Mouse (Mus musculus) forelimb bud, embryonic 11.5 days (tissue): ENCODE results near the gene Pxk.

Experiments
- DNase-seq: peaks from one replicate; pipeline ENCODE4 v3.0.0-alpha.2; 2012; ENCODE audit warnings: low read depth, low spot score

Gene Pxk

DNA sequence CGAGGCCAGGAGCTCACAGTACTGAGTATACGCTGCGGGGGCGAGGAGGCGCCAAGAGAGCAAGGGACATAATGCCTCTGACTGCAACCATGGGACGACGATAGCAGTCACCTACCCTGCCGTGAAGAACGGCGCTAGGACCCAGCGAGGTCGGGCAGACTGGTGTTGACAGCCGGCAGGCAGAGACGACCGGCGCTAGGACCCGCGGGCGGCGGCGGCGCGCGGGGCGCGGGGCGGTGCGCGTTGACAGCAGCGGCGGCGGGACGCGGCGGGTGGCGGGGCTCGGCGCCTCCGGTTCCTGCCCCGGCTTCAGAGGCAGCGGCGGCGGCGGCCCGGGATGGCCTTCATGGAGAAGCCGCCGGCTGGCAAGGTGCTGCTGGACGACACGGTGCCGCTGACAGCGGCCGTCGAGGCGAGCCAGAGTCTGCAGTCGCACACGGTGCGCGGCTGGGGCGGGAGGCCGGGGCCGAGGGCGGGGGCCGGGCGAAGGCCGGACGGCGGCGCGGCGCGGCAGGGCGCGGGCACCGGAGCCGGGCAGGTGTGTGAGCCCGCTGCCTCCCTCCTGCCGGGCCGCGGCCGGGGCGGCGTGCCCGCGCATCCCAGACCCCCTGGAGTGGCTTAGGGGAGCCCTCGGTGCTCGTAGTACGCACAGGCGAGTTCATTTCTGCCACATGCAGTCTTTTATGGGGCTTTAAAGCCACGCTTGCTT, at the start of gene Pxk:
Gene Pxk (plus strand): TSS at position 234 of the 709 bp plus-strand sequence.
- peak; percentile 88 for DNase-seq

DNA sequence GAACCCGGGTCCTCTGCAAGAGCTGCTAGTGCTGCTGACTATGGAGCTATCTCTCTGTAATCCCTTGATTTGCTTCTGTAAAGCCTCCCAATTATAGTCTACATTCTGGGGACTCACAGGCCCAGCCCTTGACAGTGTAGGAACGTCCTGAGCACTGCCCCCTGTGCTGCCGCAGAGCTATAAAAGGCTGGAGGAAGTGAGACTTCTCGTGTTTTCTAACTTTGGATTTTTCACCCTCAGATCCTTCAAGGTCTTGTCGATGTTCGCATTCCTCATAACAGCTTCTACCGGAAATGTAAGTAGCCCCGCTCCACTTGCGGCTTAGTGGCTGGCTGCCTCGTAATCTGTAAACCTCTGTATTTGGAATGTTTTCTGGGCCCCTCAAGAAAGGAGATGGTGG, 48.7 kb upstream of the Pxk start:
- DNase-seq = no peak

DNA sequence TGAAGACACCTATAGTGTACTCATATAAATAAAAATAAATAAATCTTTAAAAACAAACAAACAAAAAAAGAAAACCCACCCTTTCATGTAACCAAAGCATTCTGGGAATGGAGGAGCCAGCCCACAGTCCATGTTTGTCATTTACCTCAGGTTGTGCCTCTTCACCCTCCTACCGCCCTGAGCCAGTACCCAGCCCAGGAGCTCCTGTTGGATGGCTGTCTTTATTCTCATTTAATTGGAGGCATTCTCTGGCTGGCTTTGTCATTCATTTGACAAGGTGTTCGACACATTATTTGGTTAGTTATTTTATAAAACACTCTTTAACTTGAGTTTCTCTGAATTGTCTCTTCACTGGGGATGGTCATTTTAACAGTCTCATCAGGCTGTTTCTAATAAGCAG, 46.1 kb upstream of the Pxk start:
- DNase-seq = no peak

DNA sequence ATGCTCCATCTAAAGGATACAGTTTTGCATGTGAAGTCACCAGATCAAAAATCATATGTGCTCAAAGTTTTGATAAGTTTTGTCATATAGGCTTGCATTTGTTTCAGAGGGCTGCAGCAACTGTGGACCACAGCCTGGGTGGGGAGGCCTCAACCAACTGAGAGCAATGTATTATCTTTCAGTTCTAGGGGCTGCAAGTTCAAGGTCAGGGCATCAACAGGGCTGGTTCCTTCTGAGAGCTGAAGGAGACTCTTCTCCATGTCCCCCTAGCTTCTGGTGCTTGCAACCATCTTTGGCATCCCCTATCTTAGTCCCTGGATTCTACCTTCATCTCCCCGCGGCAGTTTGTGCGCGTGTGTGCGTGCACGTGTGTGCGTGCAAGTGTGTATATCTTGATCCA, 45.4 kb upstream of the Pxk start:
- no peak for DNase-seq

DNA sequence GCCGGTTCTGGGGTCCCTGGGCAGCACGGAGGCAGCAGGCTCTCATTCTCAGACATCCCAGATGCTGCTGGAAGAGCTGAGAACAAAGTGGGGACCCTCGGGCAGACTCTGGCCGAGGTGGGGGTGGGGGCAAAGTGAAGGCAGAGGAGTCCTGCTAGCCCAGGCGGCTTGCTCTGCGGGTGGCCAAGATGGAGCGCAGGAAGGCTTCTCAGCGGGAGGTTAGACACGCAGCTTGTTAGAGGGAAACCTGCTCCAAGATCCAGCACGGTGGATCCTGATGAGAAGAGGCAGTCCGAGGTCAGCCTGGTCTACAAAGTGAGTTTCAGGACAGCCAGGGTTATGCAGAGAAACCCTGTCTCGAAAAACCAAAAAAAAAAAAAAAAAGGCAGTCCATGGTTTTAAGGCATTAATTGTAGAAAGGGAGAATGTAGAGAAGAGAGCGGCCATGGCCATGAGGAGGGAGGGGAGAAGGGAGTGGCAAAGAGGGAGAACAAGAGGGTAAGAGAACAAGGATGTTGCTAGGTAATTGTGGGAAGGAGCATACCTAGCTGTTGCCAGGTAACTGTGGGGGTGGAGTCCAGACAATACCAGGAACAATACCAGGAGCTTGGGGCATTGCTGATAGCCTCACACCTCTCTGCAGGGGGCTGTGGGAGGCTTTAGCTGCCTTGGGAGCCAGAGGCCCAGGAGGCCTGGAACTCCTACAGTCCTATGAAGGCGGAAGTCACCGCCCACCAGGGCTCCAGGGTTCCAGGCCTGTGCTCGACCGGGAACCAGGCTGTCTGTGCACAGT, 43.5 kb upstream of the Pxk start:
- DNase-seq = no peak

DNA sequence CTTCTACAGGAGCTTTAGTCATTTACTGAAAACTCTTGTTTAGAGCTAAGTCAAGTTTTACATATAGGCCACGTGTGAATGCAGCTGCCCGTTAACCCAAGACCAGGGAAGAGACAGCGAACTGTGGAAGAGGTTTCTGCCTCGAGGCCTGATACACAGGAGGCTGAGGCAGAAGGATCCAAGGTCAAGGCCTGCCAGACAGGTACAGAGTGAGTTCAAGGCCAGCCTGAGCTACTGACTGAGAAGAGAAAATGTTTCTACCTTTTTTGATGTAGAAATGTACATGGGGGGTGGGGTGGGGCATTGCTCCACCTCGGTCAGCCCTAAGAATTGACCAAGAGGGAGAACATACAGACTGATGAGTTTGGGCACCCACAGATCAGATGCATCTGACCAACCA, 41.9 kb upstream of the Pxk start:
- DNase-seq = no peak

DNA sequence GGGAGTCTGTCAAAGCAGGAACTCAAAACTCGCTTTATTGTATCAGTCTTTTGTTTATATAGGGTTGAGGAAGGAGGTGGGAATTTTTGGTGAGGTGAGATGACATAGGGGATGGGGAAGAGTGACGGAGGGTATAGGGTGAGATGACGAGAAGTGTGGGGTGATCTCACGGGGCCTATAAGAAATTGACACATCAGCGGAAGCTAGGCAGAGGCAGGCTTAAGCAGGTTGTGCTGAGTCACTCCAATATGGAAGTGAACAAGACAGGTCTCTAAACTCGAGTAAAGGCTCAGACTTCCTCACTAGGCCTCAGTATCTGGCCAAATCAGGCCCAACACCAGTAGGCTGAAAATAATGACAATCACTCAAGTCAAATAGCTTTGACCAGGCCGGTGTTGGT, 38.1 kb upstream of the Pxk start:
- no peak for DNase-seq

DNA sequence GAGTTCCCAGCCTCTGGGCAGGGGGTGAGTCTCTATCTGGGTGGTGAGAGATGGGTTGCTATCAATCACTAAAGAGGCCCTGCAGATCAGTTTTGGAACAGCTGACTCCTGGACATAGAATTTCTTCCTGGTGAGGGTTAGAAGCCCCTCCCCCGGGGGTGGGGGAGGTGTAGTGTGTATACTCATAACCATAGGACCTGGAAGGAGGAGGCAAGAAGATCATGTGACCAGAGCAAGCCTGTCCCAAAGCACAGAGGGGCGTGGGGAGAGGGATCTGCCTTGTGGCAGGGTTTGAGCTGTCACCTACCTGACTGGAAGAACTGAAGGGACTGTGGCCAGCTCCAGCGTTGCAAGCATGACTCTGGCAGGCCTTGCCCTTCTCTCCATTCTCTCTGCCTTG, 35.9 kb upstream of the Pxk start:
- no peak for DNase-seq

DNA sequence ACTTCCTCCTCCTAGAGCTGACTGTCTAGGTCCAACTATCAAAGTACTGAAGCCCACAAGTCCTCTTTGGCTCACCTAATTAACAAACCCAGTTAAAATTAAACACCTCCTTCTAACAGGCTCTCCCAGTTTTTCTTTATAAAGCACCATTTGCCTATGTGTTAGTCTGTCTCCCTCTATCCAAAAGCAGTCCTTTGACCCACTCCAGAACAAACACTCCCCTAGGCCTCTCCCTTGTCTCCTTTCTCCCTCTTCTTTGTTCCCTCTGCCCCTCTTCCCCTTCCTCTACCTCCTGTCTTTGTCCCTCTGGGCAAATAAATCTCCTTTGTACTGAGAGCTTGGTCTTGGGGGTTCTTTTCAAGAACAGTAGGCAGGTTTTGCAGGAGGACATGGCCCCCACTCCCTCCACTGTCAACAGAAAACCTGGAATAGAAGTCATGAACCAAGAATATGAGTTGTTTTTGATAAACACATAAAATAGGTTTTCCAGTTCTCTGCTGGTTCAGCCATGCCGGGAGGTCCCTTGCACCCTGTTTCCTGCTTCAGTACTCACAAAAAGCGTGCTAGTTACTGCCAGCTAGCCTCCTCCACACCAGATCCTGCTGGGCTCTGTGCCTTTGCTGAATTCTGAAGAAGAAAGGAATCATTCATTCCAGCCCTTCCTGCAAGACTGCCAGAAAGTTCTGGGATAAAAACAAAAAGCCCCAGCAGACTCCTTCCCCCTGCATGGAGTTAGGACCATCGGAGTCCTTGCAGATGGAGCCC, 35.3 kb upstream of the Pxk start:
- no peak for DNase-seq

DNA sequence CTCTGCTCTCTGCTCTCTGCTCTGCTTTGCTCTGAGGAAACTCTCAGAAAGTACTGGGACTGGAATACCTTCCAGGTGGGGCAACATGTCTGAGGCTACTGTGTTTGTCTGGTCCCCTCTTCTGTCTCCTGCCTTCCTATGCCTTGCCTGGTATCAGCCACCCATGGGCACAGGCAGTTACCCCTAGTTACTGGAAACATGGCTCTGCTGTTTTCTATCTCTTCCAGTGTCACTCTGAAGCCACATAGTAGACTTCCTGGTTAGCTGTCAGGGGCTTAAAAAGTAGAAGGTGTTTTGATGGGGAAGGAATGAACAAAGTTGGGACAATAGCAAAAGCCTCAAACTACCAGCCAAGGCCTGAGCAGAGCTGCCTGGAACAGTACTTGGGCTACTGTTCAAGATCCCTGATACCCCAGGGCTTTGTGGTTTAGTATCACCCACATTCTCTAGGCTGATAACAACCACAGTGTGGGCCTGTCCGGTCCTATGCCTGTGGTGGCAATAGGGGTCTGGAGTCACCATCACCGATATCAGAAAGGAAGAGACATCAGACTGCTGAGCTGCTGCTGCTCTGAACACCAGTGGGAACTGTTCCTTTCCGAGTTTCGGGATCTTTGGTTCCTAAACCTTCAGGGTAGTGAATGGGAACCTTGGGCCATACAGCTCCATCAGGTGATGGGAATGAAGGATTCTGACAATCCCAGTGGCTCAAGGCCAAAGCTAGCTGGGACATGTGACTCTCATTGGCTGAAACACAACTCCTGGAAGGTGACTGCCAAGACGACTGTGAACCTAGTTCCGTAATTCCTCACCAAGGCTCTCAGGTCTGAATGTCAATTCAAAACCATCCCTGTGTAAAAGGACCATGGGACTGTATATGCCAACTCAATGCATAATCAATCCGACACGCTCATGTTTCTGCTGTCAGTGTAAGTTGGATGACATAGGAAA, 33.9 kb upstream of the Pxk start:
- DNase-seq = no peak

DNA sequence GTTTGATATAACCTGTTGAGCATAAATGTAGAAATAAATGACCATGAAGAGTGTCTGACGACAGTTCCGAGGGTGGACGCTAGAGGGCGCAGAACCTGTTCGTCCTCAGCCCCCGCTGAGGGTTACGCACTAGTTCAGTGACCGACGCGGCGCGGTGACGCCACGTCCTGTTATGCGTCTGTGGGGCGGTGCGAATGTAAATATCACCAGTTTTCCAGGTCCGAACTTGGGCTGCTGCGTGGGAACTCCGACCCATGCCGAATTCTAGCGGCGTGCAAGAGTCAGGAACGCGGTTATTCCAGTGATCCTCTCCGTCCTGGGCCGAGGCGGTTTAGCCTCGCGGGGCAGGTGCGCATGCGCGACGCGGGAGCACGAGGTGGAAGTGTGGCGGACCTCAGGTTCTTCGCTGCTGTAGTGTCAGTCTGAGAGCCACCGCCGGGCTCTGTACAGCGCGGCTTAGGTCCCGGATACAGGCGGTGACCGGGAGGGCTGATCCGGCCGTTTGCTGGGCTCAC, 17.8 kb upstream of the Pxk start, which contains the start of gene Rpp14:
Gene Rpp14 (plus strand): TSS at position 203 of the 515 bp plus-strand sequence.
- DNase-seq = peak; percentile 97

DNA sequence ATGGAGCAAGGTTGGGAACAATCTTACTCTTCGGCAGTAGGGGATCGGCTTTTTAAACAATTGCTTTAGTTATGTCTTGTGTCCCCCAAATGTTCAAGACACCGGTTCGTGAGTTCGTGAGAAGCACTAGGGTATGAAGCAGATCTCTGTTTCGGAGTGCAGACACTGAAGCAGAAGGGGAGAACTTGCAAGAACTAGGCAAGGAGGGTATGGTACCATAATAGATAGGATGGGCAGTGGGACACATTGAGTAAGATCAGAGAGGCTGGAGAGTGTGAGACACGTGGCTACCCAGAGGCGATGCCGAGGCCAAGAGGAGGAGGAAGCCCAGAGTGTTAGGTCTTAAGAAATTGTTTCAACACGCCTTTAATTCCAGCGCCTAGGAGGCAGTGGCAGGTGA, 17.3 kb upstream of the Pxk start:
- no peak for DNase-seq

DNA sequence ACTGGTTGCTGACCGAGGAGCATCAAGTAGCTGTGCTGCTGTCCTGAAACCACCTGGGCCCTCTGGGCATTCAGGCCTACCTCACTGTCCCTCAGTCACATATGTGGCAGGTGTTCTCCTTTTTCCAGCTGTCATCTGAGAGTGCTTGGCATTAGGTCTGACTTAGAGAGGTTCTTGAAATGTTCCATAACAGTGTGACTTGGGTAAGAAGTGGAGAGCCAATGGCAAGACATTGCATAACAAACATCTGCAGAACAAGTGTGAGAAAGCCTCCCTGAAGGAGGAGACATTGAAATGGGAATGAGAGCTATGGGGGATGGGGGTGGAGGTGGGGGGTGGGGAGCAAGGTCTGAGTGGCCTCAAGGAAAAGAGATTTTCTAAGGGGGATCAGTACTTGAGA, 15.1 kb upstream of the Pxk start:
- DNase-seq = no peak

DNA sequence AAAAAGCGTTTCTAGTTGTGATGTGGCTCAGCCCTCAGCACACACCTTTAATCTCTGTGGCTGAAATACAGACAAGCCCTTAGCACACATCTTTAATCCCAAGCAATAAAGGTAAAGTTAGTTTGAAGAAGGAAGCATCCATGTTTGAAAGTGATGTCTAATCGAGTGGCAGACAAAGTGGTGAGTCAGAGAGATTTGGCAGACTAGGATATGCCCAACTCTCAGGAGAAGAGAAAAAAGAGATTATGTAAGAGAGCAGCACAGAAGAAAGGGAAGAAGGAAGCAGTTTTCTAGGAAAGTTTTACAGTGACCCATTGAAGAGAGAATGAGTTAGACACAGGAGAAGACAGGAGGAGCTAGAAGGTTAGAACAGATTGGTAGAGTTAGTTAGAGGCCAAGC, 9.0 kb upstream of the Pxk start:
- no peak for DNase-seq

DNA sequence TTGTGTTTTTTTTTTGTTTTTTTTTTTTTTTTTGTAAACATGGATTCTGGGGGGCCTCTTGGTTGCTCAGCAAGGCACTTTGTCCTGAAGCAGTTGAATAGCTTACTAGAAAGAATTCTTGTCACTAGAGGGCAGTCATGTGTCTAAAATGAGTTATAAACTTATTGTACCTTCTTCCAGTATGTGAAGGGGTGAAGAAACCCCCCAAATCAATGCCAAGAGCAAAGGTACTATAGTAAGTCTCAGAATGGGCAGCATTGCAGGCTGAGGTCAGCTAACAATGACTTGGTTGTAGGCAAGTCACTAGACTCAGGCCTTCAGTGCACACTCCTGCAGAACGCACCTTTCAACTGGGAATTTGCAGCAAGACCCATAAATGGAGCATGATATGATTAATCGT, 5.4 kb upstream of the Pxk start:
- DNase-seq = peak; percentile 66

DNA sequence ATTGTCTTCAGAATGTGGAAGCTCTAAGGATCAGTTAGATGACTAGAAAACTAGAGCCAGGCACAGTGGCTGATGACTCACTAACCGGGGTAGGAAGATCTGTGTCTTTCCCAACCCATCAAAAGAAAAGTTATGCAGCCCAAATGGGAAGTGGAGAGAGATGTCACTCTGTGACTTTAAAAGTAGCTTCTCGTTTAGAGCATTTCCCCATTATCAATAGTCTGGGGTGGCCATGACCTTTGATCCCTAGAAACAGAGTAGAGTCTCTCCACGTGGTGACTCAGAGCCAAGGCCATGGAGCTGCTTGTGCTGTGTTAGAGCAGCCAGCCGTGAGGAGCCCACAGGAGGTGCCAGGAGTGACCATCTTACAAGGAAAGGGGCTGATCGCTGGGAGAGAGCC, 4.6 kb upstream of the Pxk start:
- DNase-seq = no peak

DNA sequence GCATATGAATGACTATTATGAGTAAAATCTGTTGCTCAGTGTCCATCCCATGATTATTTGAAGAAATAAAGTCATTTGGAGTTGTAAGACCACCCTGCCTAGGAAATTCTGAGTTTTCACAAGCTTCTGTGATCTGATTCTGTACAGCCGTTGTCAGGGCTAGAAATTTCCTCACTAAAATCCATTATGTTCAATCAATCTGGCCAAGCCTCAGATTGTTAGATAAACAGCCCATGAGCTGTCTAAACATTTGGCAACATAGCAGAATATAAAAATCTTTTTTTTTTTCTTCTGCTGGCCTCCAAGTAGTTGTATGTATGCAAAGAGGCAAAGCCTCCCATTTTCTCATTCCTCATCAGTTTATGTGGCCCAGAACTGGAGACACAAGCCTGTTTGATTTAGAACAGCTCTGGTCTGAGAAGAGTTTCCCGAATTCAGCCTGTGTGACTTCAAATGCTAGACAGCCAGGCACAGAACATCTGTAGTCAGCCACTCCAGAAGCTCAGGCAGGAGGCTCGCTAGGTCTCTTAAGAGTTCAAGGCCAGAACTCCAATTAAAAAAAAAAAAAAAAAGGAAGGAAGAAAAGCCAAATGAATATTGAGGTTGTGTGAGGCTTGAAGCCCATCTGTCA, 3.0 kb upstream of the Pxk start:
- DNase-seq = no peak

DNA sequence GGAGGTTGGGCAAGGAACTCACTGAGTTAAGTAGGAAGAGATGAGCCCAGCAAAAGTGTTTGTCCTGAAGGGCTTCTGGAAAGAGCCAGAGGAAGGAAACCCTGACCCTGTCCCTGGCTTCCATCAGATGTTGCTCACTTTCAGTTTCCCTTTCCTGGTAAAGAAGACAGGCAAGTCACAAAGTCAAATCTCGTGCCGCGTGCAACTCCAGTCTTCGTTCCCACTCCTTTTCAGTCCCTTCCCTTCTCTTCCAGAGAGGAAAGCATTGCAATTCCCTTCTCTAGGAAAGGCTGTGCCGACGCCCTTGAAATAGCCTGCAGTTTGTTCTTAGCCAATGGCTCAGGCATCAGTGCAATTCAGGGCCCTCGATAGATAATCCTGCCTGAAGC, 2.5 kb upstream of the Pxk start:
- DNase-seq = no peak

DNA sequence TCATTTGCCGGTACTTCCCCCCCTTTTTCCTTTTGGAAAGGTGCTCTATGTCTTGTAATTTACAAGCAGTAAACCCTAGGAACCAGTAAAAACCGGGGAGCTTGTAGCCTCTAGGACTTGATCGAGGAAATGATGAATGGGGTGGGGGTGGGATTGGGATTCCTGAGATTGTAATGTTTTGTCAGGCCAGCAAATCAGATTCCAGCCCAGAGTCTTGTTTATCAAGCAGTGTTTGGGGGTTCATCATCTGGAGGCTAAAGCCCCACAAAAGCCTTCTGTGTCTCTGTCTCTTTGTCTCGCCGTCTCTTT, 630 bp downstream of the Pxk start:
- peak; percentile 51 for DNase-seq

DNA sequence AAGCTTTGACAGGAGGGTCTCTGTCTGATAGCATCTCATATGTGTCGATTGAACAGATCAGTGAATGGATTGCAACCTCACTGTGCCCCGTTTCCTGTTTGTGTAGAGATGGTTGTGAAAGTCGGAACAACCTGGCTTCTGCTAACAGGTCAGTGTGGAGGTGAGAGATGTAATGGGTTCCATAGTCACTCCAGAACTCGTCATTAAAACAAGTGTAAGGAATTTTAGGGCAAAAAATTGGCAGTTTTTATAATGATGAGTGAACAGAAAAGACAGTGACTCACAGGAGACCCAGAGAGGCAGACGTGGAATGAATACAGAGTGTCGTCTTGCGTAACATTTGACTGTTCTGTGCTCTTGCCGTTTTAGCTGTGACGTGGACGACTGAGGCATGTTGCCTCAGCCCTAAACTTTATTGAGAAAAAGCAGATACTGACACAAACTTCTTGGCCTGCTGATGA, 1.6 kb downstream of the Pxk start:
- no peak for DNase-seq

DNA sequence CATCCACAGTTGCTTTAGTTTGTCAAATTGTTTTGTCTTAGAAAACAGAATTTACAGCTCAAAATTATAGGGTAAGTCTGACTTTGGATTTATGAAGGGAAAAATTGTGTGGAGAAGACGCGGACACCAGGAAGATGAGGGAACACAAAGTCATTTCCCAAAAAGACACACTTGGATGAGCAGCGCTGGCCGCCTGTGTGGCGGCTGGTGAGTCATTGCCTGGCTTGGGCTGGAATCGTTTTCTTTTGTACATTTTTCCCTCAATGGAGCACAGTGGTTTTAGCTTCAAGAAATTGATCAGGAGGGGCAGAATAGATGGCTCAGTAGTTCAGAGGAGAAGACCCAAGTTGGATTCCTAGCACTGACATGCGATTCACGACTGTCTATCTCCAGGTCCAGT, 3.9 kb downstream of the Pxk start:
- no peak for DNase-seq
